Mouse (Mus musculus) gonadal fat pad, adult 2 months (tissue): ENCODE measurements around the gene Osbp. TPM values are rescaled to one million over a fixed set of nuclear protein-coding genes. Genes with fewer than 3 reads are reported as not detected.
"Not testable (repeated sequence)": the region's sequence is repeated elsewhere in the genome, so short reads cannot be mapped to it uniquely, and the experiment has no call there.

Experiments
- DNase-seq: peaks from one replicate; pipeline ENCODE4 v3.0.0-alpha.2; 2012; ENCODE audit warnings: low read depth
- polyA plus RNA-seq: library from polyadenylated mRNA; depleted of rRNA; stranded (reverse); fragments of >200 nt; gene quantifications from 2 replicates; pipeline ENCODE4 v1.2.3, GENCODE M21; 2012; rRNA removed

The Osbp gene
- 29.8 and 33.9 TPM in 2 replicates for polyA plus RNA-seq

DNA sequence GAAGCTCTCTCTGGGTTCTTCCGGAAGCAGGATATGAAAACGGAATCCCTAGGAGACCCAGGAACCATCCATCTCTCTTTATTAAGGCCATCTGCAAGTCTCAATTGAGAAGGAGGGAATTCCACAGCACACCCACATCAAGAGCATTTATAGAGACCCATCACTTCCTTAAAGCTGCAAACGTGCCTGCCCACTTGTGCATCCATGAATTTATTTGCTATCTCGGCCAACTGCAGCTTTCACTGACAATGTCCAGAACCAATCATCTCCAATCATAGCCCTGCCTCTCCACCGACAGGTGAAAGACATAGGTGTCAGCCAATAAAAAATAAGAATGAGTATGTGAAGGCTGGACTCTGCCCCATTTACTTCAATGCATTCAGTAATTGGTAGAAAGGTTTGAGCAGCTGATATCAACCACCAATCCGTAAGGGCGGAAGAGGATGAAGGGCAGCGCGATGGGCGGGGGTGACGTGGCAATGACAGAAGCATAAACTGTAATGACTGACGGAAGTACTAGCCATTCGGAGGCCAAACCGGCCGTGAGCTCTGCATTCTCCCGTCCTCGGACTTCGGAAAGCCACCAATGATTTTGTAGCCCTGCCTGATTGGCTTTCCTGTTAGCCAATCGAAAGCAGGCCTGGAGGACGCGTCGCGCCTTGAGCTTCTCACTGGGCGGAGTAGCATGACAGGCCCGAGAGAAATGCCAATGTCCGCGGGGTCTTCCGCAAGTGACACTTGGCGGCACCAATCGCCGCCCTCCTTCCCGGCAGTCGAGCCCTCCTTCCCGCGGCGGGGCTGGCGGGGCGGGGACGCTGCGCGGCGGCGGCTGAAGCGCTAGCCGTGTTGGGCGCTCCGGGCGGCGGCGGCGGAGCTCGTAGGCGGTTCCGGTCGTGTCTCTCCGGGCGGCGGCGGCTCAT is at the start of gene Osbp:
TSS of gene Osbp (plus strand) at position 919 of the 920 bp plus-strand sequence.
- DNase-seq: peak; percentile 100

DNA sequence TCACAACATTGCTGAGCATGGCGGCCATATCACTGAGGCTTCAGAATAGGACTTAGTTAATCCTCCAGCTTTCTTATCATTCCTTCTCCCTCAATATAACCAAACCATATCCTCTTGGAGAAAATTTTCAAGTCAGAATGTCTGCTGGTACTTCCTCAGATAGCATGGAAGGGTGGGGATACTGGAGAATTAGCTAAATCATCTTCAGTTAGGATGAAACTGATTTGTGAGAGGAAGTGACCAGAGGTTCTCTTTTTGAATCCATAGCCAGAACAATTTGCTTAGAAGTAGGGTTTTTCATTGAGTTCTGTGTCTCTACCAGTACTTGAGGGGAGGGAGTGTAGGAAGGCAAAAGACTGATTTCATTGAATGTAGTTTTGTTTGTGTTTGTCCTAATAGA is 43.7 kb upstream of the Osbp start:
- no peak for DNase-seq

DNA sequence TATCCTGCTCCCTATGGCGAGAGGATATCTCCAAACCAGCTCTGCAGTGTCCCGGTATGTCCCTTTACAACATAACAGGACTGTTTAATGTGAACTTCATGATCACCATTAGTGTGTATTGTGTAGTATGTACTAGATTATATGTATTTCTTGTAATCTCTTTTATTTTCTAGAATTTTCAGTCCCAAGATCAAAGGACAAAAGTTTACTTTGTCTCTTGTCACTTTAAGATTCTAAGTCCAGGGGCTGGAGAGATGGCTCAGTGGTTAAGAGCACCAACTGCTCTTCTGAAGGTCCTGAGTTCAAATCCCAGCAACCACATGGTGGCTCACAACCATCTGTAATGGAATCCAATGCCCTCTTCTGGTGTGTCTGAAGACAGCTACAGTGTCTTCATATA is 43.2 kb upstream of the Osbp start:
- not testable (repeated sequence) for DNase-seq

DNA sequence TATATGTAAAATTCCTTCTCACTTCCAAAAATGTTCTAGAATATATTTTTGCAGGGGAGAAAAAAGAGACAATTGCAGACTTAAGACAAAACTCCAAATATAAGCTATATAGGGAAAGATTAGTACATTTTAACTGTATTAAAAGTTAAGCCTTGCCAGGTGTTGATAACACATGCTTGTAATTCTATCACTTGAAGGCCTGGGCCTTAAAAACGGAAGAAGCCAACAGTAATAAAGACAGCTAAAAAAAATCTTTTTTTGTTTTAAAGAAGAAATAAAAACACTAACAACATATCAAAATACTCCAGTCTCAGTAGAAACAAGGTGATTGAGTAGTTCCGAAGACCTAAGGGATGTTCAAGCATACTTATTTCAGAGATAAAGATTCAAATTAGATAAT is 39.4 kb upstream of the Osbp start:
- no peak for DNase-seq

DNA sequence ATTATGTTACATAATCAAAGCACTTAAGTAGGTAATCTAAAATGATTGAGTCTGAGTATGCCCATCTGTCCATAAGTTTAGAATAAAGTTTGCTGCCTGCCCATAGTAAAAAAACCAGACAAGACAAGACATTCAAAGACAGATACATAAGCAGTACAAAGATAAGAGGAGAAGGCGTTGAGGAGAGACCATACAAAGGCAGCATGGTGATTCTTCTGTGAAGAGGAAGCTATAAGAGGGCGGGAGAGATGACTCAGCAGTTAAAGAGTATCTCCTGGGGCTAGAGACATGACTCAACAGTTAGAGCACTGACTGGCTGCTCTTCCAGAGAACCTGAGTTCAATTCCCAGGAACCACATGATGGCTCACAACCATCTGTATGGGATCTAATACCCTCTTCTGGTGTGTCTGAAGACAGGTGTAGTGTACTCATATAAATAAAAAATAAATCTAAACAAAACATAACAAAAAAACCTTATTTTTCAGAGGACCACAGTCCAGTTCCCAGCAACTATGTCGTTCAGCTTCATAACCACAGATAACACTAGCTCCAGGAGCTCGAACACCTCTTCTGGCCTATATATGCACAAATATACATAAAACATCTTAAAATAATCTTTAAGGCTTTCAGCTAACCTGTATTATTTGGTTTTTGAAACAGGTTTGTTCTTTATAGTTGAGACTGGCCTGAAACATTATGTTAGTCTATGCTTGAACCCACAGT is 37.6 kb upstream of the Osbp start:
- DNase-seq: no peak

DNA sequence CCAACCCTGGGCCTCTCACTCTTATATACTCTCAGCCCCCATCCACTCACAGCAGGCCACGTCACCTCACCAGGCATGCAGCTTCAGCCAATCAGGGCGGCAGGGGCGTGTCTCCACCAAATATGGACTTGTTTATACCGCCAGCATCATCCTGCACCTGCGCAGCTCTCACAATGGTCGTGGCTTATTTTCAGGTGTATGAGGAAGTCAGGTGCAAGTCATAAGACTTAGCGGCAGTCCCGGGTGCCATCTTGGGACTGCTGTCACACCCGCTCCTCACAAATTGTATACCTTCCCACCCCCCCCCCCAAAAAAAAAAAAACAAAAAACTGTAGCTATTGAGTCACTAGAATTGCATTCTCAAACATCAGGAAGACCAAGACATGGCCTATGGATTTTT is 19.3 kb upstream of the Osbp start:
- not testable (repeated sequence) for DNase-seq

DNA sequence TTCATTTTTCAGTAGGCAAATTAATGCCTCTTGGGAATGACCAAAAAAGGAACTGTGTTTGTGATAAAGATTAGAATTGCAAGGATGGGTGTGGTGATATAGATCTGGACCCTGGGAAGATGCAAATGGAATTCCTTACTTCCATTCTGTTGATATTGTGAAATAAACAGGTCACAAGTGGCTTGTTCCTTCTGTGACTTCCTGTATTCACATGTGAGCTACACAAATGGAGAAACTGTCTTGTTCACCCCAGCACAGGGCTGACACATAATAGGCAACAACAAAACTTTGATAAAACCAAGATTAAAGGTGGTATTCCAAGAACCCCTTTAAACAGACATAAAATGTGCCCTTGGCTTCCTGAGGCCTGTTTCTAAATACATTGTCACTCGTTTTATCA is 15.9 kb upstream of the Osbp start:
- no peak for DNase-seq

DNA sequence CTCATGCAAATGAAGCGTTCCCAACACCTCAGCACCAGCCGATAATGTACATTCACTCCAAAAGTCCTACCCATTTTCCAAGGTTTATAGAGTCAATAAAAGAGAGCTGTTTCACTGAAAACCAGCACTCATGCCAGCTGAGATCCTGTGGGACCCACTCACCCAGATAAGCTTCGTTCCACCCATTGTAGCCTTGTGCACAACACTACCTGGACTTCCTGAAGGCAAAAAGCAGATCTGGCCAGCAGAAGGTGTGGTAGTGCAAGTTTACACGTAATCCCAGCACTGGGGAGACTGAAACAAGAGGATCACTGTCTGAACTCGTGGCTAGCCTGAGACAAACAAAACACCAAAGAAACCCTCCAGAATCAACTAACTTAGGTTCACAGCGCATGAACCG is 15.0 kb upstream of the Osbp start:
- DNase-seq: no peak

DNA sequence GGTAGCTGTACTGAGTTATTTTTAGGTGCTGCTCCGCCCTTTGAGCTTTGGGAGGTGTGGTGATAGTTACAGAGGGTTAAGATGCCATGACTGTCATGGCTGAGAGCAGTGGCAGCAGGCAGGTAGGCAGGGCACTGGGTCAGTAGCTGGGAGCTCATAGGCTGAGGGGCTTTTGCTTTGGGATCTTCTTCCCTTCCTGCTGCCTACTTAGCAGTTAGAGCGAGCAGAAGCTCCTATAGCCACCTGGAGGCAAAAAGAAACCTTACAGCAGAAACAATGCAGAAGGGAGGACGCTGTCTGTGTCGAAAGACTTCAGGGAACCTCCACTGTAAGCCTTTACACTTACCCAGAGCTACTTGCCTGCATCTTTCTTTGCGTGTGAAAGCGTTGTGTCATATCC is 11.5 kb upstream of the Osbp start:
- no peak for DNase-seq

DNA sequence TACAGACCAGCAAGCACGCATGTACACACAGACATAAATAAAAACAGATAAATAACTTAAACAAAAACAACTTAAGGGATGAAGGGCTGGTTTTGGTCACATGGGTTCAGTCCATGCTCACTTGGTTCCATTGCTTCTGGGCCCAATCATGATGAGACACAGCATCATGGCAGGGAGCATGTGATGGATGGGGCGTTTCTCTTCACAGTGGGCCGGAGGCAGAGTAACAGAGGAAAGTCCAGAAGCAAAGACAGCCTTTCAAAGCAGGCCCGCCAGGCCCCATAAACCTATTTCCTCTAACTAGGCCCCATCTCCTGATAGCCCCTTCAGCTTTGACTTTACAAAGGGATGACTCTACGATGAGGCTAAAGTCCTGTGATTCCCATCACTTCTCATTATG is 9.1 kb upstream of the Osbp start:
- DNase-seq: no peak

DNA sequence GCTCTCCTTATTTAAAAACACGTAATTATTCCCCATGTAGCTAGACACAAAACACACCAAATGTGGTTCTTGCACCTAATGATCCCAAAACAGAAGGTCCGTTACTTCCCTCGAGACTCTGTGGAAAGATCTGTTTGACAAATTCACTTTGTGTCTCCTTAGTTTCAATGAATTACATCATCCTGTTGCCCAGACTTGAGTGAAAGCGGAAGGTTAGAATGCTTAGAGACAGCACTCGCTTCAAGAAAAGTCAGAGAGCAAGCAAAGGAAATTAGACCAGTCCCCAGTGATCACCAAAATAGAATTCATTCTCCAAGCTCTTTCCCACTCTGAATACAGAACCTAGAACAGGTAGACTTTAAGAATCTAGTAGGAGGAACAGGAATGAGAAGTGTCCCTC is 8.3 kb upstream of the Osbp start:
- no peak for DNase-seq

DNA sequence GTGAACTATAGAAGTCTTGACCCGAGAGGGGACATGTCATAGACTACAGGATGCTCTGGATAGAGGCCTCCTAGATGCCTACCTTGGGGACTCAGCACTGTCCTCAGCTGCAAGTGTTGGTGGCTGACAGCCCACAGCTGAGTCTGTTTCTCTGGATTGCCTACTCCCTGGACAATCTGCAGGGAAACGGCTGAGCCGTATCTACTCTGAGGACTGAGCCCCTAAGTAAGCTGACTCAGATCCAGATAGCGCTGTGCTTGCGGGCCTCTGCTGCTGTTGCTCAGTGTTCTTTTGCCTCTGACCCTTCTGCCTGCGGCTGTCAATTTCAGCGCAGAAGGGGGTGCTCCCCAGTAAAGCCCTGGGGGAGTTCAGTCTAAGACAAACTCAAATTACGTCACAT is 7.9 kb upstream of the Osbp start:
- no peak for DNase-seq

DNA sequence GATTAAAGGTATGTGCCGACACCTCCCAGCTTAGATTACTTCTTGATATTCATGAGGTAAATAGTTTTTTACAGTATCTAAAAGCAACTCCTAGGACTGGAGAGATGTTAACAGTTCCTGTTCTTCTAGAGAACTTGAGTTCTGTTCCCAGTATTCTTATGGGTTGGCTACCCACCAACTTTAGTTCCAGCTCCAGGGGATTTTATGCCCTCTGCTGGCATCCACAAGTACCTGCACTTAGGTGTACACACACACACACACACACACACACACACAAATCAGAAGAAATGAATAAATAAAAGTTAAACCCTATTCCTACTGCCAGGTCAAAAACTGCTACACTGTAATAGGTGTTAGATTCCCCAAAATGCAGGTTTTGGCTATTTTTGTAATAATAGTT is 1.5 kb upstream of the Osbp start:
- DNase-seq: no peak

DNA sequence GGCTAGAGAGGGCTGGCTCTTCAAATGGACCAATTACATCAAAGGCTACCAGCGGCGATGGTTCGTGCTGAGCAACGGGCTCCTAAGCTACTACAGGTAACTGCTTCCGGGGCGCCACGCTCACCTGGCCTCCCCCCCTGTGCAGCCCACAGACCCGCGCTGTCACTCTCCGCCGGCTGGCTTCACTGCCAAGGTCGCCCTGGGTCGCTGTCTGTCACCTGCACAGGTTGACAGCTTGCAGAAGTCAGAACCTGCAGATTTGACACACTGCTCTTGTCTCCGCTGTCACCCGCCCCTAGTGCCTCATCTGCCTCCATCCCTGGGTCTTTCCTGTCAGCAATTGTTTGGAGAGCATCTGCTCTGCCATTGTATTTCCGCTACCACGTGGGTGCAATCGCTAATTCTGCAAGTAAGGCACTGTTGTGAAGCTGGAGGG is 478 bp downstream of the Osbp start:
- DNase-seq: no peak

DNA sequence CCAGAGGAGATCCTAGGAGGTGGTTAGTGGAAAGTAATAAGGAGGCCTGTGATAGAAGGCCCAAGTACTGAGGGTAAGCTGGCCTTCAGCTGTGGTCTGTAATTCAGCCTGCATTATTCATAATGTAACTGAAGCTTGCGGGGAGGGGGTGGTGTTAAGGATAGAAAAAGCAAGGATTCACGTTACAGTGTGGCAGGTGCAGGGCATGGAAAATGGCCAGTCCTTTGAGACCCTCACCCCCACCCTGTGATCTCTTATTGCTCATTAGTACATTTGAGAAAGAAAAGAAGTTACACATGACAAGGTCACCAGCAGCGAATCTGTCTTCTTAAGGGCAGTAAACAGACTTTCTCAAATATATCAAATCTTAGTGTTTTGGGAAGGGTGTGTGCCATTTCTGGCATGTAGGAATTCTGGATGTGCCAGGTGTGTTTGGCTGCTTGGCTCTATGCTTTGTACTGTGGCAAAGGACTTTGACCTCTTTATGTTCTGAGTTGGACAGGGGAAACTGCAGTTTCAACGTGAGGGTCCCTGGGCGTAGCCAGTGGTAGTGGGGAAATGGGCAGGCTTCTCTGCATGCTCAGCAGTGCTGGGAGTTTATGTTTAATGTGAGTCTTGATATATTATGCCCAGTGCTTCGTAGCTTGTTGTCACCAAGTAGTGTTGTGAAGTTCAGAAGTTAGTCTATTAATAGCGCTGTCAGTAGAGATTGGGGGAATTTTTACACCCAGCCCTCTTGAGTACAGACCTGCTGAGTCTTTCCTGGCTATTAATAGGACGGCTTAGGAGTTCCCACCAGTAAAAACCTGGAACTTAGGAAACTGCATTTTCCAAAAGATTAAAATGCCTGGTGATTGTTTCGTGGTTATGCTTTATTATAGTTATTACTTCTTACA is 3.7 kb downstream of the Osbp start:
- DNase-seq: no peak

DNA sequence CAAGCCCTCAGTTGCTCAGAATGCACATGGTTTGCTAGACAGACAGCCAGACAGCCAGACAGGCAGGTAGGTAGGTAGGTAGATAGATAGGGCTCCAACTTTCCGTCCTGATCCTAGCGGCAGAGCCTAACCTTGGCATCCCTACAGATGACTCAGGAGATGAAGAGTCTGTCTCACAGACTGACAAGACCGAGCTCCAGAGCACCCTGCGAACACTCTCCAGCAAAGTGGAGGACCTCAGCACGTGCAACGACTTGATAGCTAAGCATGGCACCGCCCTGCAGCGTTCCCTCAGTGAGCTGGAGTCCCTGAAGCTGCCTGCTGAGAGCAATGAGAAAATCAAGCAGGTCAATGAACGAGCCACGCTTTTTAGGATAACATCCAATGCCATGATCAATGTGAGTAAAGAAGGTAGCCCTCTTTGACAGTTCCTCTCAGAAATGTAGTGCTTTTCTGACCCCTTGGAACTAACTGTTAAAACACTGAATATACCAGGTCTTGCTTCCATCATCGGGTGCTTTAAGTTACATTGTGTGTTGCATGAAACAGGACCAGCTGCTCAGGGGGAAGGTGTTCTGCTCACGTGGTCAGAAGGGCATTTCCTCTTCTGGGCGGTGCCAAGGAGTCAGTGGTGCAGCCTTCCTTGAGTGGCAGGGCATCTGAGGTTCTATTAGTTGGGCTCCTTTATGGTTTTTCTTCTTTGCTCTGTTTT is 7.9 kb downstream of the Osbp start:
- no peak for DNase-seq

DNA sequence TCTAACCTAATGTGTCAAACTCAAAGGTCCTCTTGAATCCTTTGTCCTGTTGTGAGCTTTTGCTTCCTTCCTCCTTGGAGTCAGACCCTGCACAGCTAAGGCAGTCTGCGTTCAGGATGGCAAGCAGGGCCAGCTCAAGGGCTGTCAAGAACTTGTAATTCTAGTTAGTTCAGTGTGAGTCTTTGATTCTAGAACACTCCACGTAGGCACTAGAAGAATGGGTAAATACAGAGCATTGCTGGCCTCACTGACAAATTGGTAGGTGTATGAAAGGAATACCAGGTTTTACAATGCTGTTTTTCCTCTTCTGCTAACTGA is 8.4 kb downstream of the Osbp start:
- DNase-seq: no peak

DNA sequence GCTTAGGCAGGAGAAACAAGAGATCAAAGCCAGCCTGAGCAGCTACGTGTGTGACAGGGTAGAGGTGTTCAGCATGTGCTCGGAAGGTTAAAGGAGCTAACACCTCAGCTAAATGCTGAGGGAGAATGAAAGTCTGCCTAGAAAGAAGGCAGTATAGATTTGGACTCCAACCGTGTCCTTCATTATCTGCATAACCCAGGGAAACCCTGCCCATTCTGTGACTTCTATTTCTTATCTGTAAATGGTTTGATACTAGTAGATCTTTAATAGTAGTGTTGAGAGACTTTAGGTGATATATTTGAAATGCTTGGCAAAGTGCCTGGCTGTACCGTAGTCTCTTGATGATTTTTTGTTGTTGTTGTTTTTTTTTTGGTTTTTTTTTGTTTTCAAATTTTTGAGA is 9.9 kb downstream of the Osbp start:
- DNase-seq: no peak

DNA sequence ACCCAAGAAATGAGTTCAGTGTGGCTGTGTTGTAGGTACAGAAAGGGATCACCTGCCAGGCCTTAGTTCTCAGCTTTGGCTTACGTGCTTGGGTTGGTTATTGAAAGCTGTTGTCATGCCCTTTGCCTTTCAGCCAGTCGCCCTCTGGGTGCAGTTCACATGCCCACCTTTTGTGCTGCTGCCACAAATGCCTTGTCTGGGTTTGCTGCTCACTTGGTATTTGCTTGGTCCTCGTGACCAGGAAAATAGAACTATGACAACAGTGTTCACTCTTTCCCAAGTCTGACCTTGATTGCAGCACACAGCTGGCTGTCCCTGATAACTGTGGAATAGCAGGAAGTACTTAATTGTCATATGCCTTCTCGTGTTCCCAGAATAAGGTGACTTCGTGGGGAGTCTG is 11.6 kb downstream of the Osbp start:
- DNase-seq: no peak

DNA sequence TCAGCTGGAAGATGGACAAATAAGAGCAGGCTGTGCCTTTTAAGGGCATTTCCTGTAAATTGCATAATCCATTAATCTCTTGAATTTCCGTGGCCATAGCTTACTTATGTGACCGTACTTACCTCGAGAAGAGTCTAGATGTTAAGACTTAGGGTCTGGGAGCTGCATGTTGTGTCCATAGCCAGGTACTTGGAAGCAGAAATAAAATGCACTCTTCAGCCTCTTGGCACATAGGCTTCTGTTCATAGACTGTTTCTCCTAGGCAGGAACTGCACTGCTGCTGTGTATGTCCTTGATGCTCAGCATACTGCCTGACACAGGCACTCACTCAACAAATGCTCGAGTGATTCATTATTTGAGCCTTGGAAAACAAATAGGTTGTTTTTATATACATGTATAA is 14.7 kb downstream of the Osbp start:
- DNase-seq: no peak

DNA sequence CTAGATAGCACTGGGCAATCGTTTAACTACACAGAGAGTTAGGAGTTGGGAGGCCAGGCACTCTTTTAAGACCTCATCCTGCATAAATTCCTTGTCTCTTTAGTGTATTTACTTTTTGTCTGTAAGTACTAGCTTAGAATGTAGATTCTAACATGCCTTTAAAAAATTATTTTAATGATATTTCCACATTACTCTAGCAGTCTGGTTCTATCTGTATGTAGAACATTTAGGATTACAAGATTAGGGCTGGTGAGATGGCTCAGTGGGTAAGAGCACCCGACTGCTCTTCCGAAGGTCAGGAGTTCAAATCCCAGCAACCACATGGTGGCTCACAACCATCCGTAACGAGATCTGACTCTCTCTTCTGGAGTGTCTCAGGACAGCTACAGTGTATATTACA is 18.9 kb downstream of the Osbp start:
- DNase-seq: not testable (repeated sequence)

DNA sequence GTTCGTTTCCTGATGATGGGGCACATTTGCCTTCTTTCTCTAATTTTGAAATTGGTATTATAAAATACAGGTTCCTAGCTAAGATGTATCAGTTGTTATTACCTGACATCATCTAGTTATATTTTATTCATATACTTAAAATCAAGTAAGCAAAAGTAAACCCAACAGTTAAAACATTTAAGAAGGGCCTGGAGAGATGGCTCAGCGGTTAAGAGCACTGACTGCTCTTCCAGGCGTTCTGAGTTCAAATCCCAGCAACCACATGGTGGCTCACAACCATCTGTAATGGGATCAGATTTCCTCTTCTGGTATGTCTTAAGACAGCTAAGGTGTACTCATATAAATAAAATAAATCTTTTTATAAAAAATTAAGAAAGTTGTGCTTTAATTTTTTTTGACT is 22.1 kb downstream of the Osbp start:
- no peak for DNase-seq
